Mouse (Mus musculus): Measurements from ENCODE around the gene A230072I06Rik. TPM values are rescaled to one million over a fixed set of nuclear protein-coding genes. Genes with fewer than 3 reads are reported as not detected.

A230072I06Rik gene
- total RNA-seq, 2 experiments from 2014 or later = not detected

DNA sequence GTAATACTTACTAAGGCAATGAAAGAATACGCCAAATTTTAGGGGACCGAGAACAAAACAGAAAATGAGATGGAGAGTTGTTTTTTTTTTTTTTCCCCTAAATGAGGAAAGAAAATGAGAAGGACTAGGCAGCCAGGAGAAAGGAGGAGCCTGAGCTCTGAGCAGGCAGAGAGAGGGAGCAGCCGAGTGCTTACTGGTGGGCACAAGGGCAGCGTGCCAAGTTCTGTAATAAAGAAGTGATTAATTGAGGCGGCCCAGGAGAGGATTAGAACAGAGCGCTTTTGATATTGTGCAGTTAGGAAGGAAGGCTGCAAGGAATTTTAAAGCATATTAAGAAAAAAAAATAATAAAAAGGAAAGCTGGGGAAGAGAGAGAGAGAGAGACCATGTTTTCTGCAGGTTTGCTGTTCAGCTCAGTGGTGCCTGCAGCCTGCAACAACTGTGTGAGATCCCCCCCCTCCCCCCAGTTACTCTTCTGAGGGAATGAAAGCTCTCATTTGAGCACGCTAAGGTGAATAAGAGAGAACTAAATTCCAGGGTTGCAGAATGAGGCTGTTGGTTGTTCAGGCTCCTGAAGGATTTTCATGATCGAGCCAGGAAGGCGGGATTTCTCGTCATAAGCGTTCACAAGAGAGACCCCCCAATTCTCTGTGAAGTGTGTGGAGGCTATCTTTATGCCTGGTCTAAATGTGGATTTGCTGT, 41.3 kb downstream of the A230072I06Rik start:
- ATAC-seq (replicated peaks; ENCODE audit: poor library complexity, severe bottlenecking) = no peak

DNA sequence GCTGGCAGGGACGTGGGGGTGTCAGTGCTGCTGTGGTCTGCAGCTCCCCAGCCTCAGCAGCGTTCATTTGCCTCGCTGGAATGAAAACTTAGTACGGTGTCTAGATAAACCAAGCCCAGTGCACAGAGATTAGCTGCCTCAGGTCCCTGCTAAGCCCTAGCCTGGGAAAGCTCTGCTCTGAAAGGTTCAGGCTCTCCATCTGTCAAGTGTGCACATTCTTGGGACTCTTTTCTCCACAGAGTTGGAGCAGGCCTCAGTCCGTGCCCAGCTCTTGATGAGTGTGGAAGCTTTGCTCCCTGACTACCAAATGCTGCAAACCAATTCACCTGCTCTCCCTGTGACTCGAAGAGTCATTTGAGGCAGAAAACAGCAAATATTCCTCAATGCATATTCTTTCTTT, 43.5 kb downstream of the A230072I06Rik start:
- ATAC-seq (replicated peaks; ENCODE audit: poor library complexity, severe bottlenecking) = no peak

DNA sequence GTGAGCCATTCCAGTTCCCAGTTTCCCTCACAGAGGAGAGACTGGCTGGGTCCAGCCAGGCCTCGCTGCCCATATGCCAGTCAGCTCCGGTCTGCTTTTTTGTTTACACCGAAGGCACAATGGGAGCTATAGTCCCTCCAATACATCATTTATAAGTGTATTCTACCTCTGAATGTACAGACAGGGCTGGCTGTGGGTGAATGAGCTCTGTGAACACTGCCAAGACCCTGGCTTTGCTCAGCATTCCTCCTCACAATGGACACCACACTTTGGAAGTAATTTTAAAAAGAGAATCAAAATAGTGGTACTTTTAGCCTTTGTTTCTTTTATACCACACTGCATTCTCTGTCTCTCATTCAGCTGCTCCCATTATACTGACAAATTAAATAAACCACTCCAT, 44.6 kb downstream of the A230072I06Rik start:
- ATAC-seq (replicated peaks; ENCODE audit: poor library complexity, severe bottlenecking) = no peak

DNA sequence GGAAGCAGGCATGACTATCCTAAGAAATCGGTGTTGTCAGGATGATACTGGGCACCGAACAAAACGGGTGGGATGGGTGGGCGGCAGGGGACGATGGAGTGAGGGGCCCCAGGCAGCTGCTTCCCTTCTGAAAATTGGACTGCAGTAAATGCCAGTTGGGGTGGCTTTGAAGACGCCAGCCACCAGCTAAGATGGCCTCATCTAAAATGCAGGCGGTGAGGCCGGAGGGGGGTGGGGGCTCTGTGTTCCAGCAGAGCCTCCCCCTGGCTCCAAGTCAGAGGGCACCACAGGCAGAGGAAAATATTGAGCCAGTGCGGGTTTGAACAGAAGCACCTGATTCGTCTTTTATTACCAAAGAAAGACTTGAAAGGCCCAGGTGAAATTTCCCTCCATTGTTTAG, 45.9 kb downstream of the A230072I06Rik start:
- no peak for ATAC-seq (replicated peaks; ENCODE audit: poor library complexity, severe bottlenecking)

DNA sequence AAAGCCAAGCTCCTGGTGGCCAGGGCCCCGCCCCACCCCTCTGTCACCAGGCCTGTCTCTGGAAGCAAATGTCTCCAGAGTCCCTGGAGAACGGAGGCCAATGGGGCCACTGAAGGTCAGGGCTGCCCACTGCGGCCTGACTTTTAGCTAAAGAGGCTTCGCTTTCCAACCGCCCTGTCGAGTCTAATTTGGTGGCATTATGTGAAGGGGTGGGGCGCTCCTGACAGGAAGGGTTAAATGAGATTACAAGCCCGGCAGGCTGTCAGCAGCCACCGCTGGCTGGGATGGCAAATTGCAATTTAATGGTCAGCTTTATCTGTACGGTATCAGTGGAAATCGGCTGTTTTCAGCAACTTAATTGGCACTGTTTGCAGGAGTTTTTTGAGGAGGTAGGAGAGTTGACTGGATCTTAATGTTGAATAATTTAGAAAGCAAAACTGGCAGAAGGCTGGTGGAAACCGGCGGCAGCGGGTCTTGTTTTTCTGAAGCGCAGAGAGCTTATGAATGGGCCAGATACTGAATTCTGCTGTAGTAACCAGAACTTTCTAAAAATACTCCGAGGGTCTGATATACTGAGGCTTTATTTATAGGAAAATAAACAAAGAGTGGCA, 46.5 kb downstream of the A230072I06Rik start:
- no peak for ATAC-seq (replicated peaks; ENCODE audit: poor library complexity, severe bottlenecking)

DNA sequence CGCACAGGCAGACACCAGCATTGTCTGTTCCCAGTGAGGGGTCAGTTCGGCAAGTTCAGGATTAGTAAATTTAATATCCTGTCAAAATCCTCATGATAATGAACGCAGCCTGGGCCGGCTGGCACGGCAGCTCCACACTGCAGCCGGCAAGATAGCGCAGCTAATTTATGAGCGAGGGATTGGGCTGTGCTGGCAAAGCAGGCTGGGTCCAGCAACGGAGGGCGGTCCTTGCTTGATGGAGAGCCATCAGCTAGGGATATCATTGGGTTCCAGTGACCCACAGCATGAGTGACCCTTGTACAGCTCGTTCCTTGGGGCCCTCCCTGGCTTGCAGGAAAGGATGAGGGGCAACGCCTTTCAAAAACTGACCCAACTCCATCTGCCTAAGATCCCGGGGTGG, 48.6 kb downstream of the A230072I06Rik start:
- ATAC-seq (replicated peaks; ENCODE audit: poor library complexity, severe bottlenecking) = no peak

DNA sequence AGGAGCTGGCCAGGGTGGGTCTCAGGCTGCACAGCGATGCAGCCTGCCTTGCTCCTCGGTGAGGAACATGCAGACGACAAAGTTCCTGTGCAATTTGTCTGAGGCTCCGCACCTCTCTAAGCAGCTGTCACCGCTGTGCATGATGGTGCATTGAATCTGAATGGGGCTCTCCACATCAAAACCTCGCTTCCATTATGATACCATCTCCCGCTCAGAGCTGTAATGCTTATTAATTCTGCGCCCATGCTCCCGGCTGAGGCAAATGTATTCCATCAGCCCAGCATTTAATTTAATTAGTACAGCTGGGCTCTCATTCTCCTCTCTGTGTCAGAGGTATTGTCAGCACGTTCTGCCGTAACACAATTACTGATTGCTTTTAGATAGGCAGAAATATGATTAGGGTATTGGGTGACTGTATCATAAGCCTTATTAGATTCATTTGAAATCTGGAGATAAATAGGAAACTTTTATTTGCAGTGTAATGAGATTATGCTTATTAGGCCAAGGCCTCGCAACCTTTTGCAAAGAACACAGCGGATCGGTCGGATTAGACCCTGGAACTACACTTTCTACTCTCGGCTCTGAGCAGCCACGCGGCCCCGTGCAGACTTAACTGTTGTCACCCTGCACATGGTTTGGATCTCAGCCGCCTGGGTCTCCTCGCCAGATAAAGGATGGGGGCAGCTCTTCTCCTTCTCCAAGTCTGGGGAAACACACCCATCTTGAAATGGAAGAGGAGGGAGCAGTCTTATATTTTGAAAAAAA, 49.3 kb downstream of the A230072I06Rik start:
- ATAC-seq (replicated peaks; ENCODE audit: poor library complexity, severe bottlenecking) = no peak

DNA sequence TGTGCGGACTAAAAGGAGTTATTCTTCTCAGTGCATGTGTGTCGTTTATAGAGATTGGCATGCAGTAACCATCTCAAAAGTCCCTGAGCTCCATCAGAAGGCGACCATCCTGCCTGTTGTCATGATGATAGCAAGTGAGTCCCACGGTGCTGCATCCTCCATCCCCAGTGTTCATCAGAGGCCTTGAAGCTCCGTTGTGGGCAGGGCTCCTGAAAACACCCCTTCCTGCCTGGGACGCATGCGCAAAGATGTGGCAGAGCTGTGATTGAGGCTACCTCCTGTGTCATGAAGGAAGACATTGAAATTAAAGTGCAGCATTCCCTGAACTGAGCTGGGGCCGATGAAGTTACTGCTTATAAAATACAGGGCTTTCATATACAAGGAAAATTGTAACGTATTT, 49.9 kb downstream of the A230072I06Rik start:
- no peak for ATAC-seq (replicated peaks; ENCODE audit: poor library complexity, severe bottlenecking)

DNA sequence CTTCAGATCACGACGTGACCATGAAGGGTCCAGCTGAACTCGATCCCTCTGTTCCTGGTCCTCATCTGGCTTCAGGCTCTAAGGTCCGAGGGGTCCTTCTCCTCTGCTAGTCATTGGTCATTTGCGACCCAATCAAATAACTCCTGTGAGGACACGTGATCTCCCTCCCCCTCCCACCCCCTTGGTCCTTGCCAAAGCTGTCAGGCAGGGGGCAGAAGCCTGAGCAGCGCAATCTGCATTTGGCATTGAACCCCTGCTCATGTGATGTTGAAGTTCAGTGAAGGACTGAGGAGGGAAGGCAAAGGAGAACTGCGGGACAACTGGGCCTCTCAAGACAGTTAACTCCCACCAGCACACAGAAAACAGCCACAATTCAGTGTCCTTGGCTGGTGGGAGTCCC, 51.4 kb downstream of the A230072I06Rik start:
- ATAC-seq (replicated peaks; ENCODE audit: poor library complexity, severe bottlenecking) = no peak

Other genes starting within 250 kb of the A230072I06Rik start
- gene Sox1, start 116.5 kb downstream of the A230072I06Rik start, total RNA-seq (2014; fragmentation: Nextera tagmentation) = not detected in 2 replicates
- gene Sox1, start 116.5 kb downstream of the A230072I06Rik start, total RNA-seq (2017) = not detected in 2 replicates

All from granulocyte monocyte progenitor cell, adult 5-6 weeks (primary cell).